Mouse (Mus musculus) urinary bladder, postnatal 14 days (tissue): Measurements from ENCODE around the gene Ruvbl2.
"Not testable (repeated sequence)": the region's sequence is repeated elsewhere in the genome, so short reads cannot be mapped to it uniquely, and the experiment has no call there.

Experiments used
- DNase-seq: peaks from one replicate; pipeline ENCODE4 v3.0.0; 2021; ENCODE audit warnings: low spot score

Ruvbl2 gene

GRCm38 (mm10) chr7:45396787-45397186, 41.1 kb downstream of the Ruvbl2 start:
- DNase-seq = no peak

GRCm38 (mm10) chr7:45396337-45396775, 41.5 kb downstream of the Ruvbl2 start:
- not testable (repeated sequence) for DNase-seq

- peak; percentile 100 for DNase-seq
Measured at GRCm38 (mm10) chr7:45395578-45396336, 42.1 kb downstream of the Ruvbl2 start, which contains the start of gene Snrnp70. Snrnp70 (minus strand) TSS chr7:45395742.

- no peak for DNase-seq
Measured at GRCm38 (mm10) chr7:45395129-45395541, 42.8 kb downstream of the Ruvbl2 start.

- no peak for DNase-seq
Measured at GRCm38 (mm10) chr7:45386077-45386476, 51.8 kb downstream of the Ruvbl2 start.

GRCm38 (mm10) chr7:45376057-45376456, 61.8 kb downstream of the Ruvbl2 start:
- no peak for DNase-seq

- DNase-seq = no peak
Measured at GRCm38 (mm10) chr7:45374620-45375019, 63.3 kb downstream of the Ruvbl2 start.

GRCm38 (mm10) chr7:45372371-45372770, 65.5 kb downstream of the Ruvbl2 start:
- DNase-seq = no peak
